Mouse (Mus musculus) heart, embryonic 12.5 days (tissue): ENCODE results near the gene Ralgps1. TPM values are rescaled to one million over a fixed set of nuclear protein-coding genes. Genes with fewer than 3 reads are reported as not detected.
A peak's percentile ranks its signal among the peaks of the same experiment; 100 is the strongest.

ENCODE experiments used
- ATAC-seq: fragments of 200-750 bp; cut with Nextera tagmentation; 2 replicates; pipeline ENCODE4 v1.8.0; 2017; ENCODE audit warnings: moderate TSS enrichment, moderate library complexity; ENCODE audit not compliant: insufficient number of reproducible peaks, low FRiP score
- H3K27ac ChIP-seq: fragments of 300-500 bp; sonication (generic); 2 replicates; pipeline ENCODE4 v1.5.1; 2016; ENCODE audit warnings: mild to moderate bottlenecking, moderate library complexity; ENCODE audit not compliant: poor library complexity, severe bottlenecking
- H3K27me3 ChIP-seq: fragments of 300-500 bp; sonication (generic); replicated peaks from 2 replicates; pipeline ENCODE4 v1.6.1; 2016; ENCODE audit warnings: mild to moderate bottlenecking, moderate library complexity
- H3K36me3 ChIP-seq: fragments of 300-500 bp; sonication (generic); 2 replicates; pipeline ENCODE4 v1.6.1; 2016; ENCODE audit warnings: mild to moderate bottlenecking, moderate library complexity
- H3K4me1 ChIP-seq: fragments of 300-500 bp; sonication (generic); replicated peaks from 2 replicates; pipeline ENCODE4 v1.6.1; 2016; ENCODE audit warnings: mild to moderate bottlenecking
- H3K4me2 ChIP-seq: fragments of 300-500 bp; sonication (generic); 2 replicates; pipeline ENCODE4 v1.6.1; 2016; ENCODE audit warnings: mild to moderate bottlenecking, moderate library complexity
- H3K4me3 ChIP-seq: fragments of 300-500 bp; sonication (generic); 2 replicates; pipeline ENCODE4 v1.5.1; 2016; ENCODE audit warnings: mild to moderate bottlenecking
- H3K9ac ChIP-seq: fragments of 300-500 bp; sonication (generic); 2 replicates; pipeline ENCODE4 v1.6.1; 2016; ENCODE audit warnings: mild to moderate bottlenecking, moderate library complexity
- H3K9me3 ChIP-seq: fragments of 300-500 bp; sonication (generic); replicated peaks from 2 replicates; pipeline ENCODE4 v1.6.1; 2016; ENCODE audit warnings: mild to moderate bottlenecking, moderate library complexity
- WGBS: fragments of 180-500 bp; shearing (Covaris S2); methylation state at CpG from one replicate; pipeline ENCODE4 v1.1.7; 2016; 5-methylcytosine and 5-hydroxymethylcytosine counted together
- polyA plus RNA-seq: library from polyadenylated mRNA; unstranded; fragments of >200 nt; fragmentation: Nextera tagmentation; extraction: Ambion mirVana; gene quantifications from 2 replicates; pipeline ENCODE4 v1.2.1, GENCODE M21; 2016

Gene Ralgps1
- polyA plus RNA-seq, 1 experiment from 2014 or later: 6.3 TPM

- Histone ChIP-seq H3K4me2 (no peak overlapping the region), H3K4me3 (no peak overlapping the region), H3K36me3 (peaks cover 3% of the 10 kb centered on the region; the same call in 1 of the 2 replicates), H3K9me3 (no peaks in the 10 kb centered on the region), H3K27me3 (no peaks in the 10 kb centered on the region), H3K4me1 (peaks cover 24% of the 10 kb centered on the region), H3K9ac (no peak overlapping the region), H3K27ac (no peak overlapping the region)
- 61% methylated on average over 10 of the region's 10 CpGs for WGBS
- no peak for ATAC-seq
Observed at GRCm38 (mm10) chr2:33173126-33173525, 198.2 kb downstream of the Ralgps1 start.

GRCm38 (mm10) chr2:33170777-33171565 is 200.3 kb downstream of the Ralgps1 start:
- ATAC-seq: no peak
- WGBS: 77% methylated on average over 10 of the region's 10 CpGs
- H3K4me1 ChIP-seq: peaks cover 16% of the 10 kb centered on the region

DNA sequence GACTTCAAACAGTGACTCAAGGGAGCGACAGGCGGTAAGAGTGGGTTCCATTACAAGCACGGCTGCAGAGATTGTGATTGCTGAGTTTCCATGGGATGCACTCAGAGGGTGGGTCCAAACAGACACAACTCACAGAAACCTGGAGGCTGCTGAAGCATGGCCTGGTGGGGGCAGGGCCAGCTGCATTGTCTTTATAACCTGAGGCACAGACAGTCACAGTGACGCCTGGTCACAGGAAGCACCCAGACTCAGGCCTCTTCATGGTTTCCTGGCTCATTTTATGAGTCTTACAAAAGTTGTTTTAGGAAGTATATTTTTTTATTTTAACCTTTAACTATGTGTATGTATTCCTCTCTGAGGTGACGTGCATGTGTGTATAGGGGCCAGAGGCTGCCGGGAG is 201.8 kb downstream of the Ralgps1 start:
- H3K9me3 ChIP-seq: no peaks in the 10 kb centered on the region
- H3K27me3 ChIP-seq: no peaks in the 10 kb centered on the region
- H3K4me3 ChIP-seq: no peak overlapping the region
- peaks cover 31% of the 10 kb centered on the region for H3K4me1 ChIP-seq
- WGBS: 73% methylated on average over 6 of the region's 6 CpGs
- H3K36me3 ChIP-seq: peaks cover 3% of the 10 kb centered on the region; the same call in 1 of the 2 replicates
- H3K9ac ChIP-seq: no peak overlapping the region
- H3K4me2 ChIP-seq: no peak overlapping the region
- no peak for ATAC-seq
- H3K27ac ChIP-seq: no peak overlapping the region

More at GRCm38 (mm10) chr2:33170777-33171565, 200.3 kb downstream of the Ralgps1 start:
- Histone ChIP-seq H3K36me3 (peaks cover 3% of the 10 kb centered on the region; the same call in 1 of the 2 replicates), H3K9ac (no peak overlapping the region), H3K27ac (no peak overlapping the region), H3K4me2 (no peak overlapping the region), H3K4me3 (no peak overlapping the region), H3K27me3 (no peaks in the 10 kb centered on the region), H3K9me3 (no peaks in the 10 kb centered on the region)

- WGBS: 91% methylated on average over 3 of the region's 3 CpGs
- Histone ChIP-seq H3K27me3 (no peaks in the 10 kb centered on the region), H3K36me3 (peaks cover 3% of the 10 kb centered on the region; the same call in 1 of the 2 replicates), H3K27ac (no peak overlapping the region), H3K9me3 (no peaks in the 10 kb centered on the region), H3K9ac (no peak overlapping the region), H3K4me1 (peaks cover 28% of the 10 kb centered on the region), H3K4me3 (no peak overlapping the region), H3K4me2 (no peak overlapping the region)
- ATAC-seq: no peak
Observed at GRCm38 (mm10) chr2:33167060-33167459, 204.2 kb downstream of the Ralgps1 start.

DNA sequence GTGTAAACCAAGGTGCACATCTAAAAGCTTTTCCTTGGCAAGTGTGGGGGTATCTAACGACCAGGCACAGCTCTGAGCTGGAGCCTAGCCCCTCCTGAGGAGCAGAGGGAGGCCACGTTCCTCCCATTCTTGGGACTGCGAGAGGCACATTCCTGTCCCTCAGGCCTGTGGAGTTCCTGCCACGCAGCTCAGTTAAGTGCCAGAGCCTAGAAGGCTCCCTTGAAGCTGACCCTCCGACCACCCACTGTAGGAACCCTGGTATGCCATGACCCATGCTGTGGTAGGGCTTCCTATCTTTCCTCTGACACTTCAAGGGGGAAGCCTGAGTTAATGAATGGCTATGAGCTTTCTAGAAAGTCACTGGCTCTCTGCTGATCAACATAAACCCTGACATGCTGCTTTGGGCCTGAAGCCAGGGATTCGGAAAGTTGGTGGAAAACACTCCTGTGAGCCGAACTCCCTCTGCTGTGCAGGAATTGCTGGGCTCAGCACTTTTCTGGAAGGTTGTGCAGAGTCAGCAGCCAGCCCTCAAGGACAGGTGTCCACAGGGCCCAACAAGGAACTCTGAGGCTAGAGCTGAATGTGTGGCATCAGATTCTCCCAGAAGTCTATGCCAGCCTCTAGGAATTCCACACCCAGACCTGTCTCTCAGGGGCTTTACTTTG is 205.4 kb downstream of the Ralgps1 start:
- peak overlapping the region; percentile 69 for H3K27ac ChIP-seq
- H3K27me3 ChIP-seq: no peaks in the 10 kb centered on the region
- H3K4me1 ChIP-seq: peaks cover 34% of the 10 kb centered on the region
- peak overlapping the region; percentile 20 for H3K9ac ChIP-seq
- no peak overlapping the region for H3K4me3 ChIP-seq
- H3K4me2 ChIP-seq: no peak overlapping the region
- WGBS: 23% methylated on average over 7 of the region's 7 CpGs
- H3K9me3 ChIP-seq: no peaks in the 10 kb centered on the region
- ATAC-seq: no peak
- no peaks in the 10 kb centered on the region for H3K36me3 ChIP-seq

- ATAC-seq: no peak
- 71% methylated on average over 4 of the region's 4 CpGs for WGBS
- Histone ChIP-seq H3K27ac (peak overlapping the region; percentile 69), H3K36me3 (no peaks in the 10 kb centered on the region), H3K9ac (peak overlapping the region; percentile 20; the same call in 1 of the 2 replicates), H3K4me3 (no peak overlapping the region), H3K27me3 (no peaks in the 10 kb centered on the region), H3K9me3 (no peaks in the 10 kb centered on the region), H3K4me1 (peaks cover 40% of the 10 kb centered on the region), H3K4me2 (no peak overlapping the region)
Observed at GRCm38 (mm10) chr2:33165229-33165628, 206.1 kb downstream of the Ralgps1 start.

DNA sequence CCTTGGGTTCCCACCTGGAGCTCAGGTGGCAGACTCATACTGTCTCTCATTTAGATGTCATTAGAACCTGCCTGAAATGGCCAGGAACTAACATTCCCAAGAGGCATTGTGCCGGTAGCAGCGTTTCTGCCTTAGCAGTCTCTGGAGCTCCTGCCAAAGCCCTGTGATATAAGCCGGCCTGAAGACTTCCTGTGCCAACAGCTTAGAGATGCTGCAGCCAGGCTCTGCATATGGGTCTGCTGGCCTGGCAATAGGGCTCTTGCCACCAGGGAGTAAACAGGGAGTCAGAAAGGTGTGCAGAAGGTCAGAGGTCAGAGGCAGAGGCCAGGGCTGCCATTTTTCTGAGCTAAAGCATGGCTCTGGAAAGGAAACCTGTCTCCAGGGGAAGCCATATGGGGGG is 206.6 kb downstream of the Ralgps1 start:
- Histone ChIP-seq H3K9me3 (no peaks in the 10 kb centered on the region), H3K4me1 (peaks cover 46% of the 10 kb centered on the region), H3K9ac (no peak overlapping the region), H3K4me2 (no peak overlapping the region), H3K36me3 (no peaks in the 10 kb centered on the region), H3K4me3 (no peak overlapping the region), H3K27me3 (no peaks in the 10 kb centered on the region), H3K27ac (no peak overlapping the region)
- 49% methylated on average over 3 of the region's 3 CpGs for WGBS
- no peak for ATAC-seq

DNA sequence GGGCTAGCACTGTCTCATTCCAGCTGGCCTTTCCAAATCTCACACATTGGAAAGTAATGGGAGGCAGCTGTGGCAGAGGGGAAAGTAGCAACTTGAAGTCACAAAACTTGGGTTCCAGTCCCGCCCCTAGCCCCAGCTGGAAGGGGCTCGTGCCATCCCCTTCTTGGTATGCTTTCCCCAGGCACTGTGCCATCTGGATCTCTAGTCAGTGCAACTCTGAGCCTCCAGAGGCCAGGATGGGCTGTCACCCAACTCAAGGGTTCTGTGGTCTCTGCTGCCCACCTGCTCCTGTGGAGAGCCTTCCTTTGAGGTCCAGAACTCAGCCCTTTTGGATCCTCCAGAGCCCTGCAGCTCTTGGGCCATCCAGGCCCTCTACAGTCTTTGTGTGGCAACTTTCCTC is 209.2 kb downstream of the Ralgps1 start:
- peaks cover 56% of the 10 kb centered on the region for H3K4me1 ChIP-seq
- H3K27me3 ChIP-seq: no peaks in the 10 kb centered on the region
- H3K9ac ChIP-seq: no peak overlapping the region
- H3K27ac ChIP-seq: no peak overlapping the region
- WGBS: 88% methylated on average over 2 of the region's 2 CpGs
- no peak for ATAC-seq
- H3K9me3 ChIP-seq: no peaks in the 10 kb centered on the region
- H3K4me2 ChIP-seq: no peak overlapping the region
- no peak overlapping the region for H3K4me3 ChIP-seq
- H3K36me3 ChIP-seq: no peaks in the 10 kb centered on the region

- Histone ChIP-seq H3K9ac (no peak overlapping the region), H3K27me3 (no peaks in the 10 kb centered on the region), H3K4me3 (no peak overlapping the region), H3K4me1 (peaks cover 44% of the 10 kb centered on the region), H3K36me3 (no peaks in the 10 kb centered on the region), H3K9me3 (no peaks in the 10 kb centered on the region), H3K27ac (peak overlapping the region; percentile 69), H3K4me2 (no peak overlapping the region)
- WGBS: 39% methylated on average over 12 of the region's 12 CpGs
- ATAC-seq: 0 out of 2 replicates have a peak, but pooled peaks have one; percentile 33
Observed at GRCm38 (mm10) chr2:33160326-33160973, 210.8 kb downstream of the Ralgps1 start.

GRCm38 (mm10) chr2:33159593-33159992 is 211.7 kb downstream of the Ralgps1 start:
- Histone ChIP-seq H3K36me3 (no peaks in the 10 kb centered on the region), H3K4me1 (peaks cover 35% of the 10 kb centered on the region), H3K27ac (peak overlapping the region; percentile 69), H3K27me3 (no peaks in the 10 kb centered on the region), H3K9me3 (no peaks in the 10 kb centered on the region), H3K4me2 (no peak overlapping the region), H3K4me3 (no peak overlapping the region), H3K9ac (no peak overlapping the region)
- no peak for ATAC-seq
- 44% methylated on average over 7 of the region's 7 CpGs for WGBS

- H3K4me1 ChIP-seq: peaks cover 29% of the 10 kb centered on the region
- no peak overlapping the region for H3K4me2 ChIP-seq
- WGBS: 91% methylated on average over 6 of the region's 6 CpGs
- no peaks in the 10 kb centered on the region for H3K36me3 ChIP-seq
- H3K27me3 ChIP-seq: no peaks in the 10 kb centered on the region
- no peaks in the 10 kb centered on the region for H3K9me3 ChIP-seq
- no peak overlapping the region for H3K9ac ChIP-seq
- no peak overlapping the region for H3K4me3 ChIP-seq
- ATAC-seq: no peak
- no peak overlapping the region for H3K27ac ChIP-seq
Observed at GRCm38 (mm10) chr2:33158895-33159294, 212.4 kb downstream of the Ralgps1 start.
